Mouse (Mus musculus) myocyte (in vitro differentiated cells): Measurements from ENCODE around the gene Sema4b.

Experiments
- MYOG ChIP-seq, 3 experiments: IDR thresholded peaks; one replicate each; pipeline ENCODE4 v1.6.1; 2011; ENCODE audit warnings: control low read depth in 2 of 3, low read depth in 2 of 3, mild to moderate bottlenecking in 2 of 3; ENCODE audit not compliant: insufficient read length in 2 of 3, control insufficient read depth in 1 of 3, insufficient read depth in 1 of 3
- POLR2A ChIP-seq: IDR thresholded peaks from one replicate; pipeline ENCODE4 v1.6.1; 2011; ENCODE audit warnings: low read depth, mild to moderate bottlenecking, control low read depth, moderate library complexity; ENCODE audit not compliant: insufficient read length

- TF ChIP-seq POLR2A = no peak
- TF ChIP-seq MYOG (IDR thresholded peaks at IDR 0.05; ENCODE audit: control insufficient read depth in 1 of 3, insufficient read depth in 1 of 3, insufficient read length in 2 of 3, low read depth in 2 of 3) = no peak
These were observed 33.9 kb upstream of the Sema4b start for GRCm38 (mm10) chr7:80152756-80153155.
